In the genomic region with DNA sequence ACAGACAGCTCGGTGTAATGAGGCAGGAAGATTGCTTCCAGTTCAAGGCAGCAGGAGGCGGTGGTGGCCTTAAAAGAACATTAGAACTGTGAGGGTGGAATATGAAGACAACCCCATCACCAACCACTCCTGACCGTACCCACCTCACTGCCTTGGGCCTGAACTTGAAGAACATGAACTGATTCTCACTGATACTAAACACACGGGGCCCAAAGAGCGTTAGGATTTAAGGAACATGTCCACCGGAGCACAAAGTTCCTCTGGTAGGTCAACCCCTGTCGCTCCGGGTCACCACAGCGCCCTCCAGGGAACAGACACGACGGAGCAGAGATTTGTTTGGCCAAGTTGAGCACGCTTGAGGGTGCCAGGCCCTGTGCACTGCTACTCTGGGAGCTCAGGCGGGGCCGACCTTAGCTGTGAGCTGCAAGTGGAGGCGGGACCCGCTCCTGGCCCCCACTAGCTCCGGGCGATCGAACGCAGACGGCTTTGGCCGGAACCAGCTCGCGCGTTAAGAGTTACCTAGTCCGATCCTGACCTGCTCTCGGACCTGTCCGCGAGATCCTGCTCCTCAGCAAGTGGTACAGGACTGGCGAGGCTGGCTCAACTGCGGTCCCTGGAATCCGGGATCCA, we compare ENCODE assay signal across 8 mouse cellular contexts. TPM values are rescaled to one million over a fixed set of nuclear protein-coding genes. Genes with fewer than 3 reads are reported as not detected.
DNase-seq lines count a peak whose midpoint lies in the region.

No protein-coding gene starts in this region.

- DNase-seq in 3134 (ENCODE audit: extremely low read depth, insufficient read length, low spot score): peak; percentile 92
- DNase-seq in CD8-positive naive resting alpha-beta T cell, adult 2 months (ENCODE audit: low read depth in 2 of 2, low spot score in 2 of 2): peak; percentile 69 to 73
- DNase-seq in c-Kit-positive CD71-negative TER-119-negative erythroid progenitor cells, embryonic 14.5 days (ENCODE audit: low read depth): peak; percentile 63
- no peak for DNase-seq in heart, embryonic 10.5 days (ENCODE audit: low spot score)
- peak; percentile 81 for DNase-seq in kidney, postnatal 10 days
- DNase-seq in lung, postnatal 36 days: peak; percentile 87
- DNase-seq in spleen, adult 18-20 months: peak; percentile 55 to 70
- DNase-seq in c-Kit-positive CD71-positive TER-119-positive erythroid progenitor cells, embryonic 14.5 days (ENCODE audit: low spot score): no peak

- no peaks in the 10 kb centered on the region for H3K9me3 ChIP-seq in heart, embryonic 10.5 days

- H3K36me3 ChIP-seq in heart, embryonic 10.5 days: no peaks in the 10 kb centered on the region

- 1% methylated on average over 32 of the region's 32 CpGs for WGBS in heart, embryonic 10.5 days

- H3K27me3 ChIP-seq in heart, embryonic 10.5 days (ENCODE audit: insufficient read depth, poor library complexity, severe bottlenecking): no peaks in the 10 kb centered on the region

- H3K27ac ChIP-seq in heart, embryonic 10.5 days: peak overlapping the region; percentile 86

- peaks cover 16% of the 10 kb centered on the region for H3K4me1 ChIP-seq in heart, embryonic 10.5 days

- peak overlapping the region; percentile 81 for H3K4me3 ChIP-seq in heart, embryonic 10.5 days

RNA-seq across cellular contexts. Expression of gene Fam234a, which starts 0.5 kb away (rescaled TPM):
- polyA plus RNA-seq in heart, embryonic 10.5 days (2016; fragmentation: Nextera tagmentation; extraction: Ambion mirVana): 36.0 and 42.4 TPM in 2 replicates

RNA-seq across cellular contexts. Expression of gene Luc7l, which starts 9.1 kb away (rescaled TPM):
- polyA plus RNA-seq in heart, embryonic 10.5 days (2016; fragmentation: Nextera tagmentation; extraction: Ambion mirVana): 70.6 and 100 TPM in 2 replicates

RNA-seq across cellular contexts. Expression of gene Arhgdig, which starts 36.0 kb away (rescaled TPM):
- polyA plus RNA-seq in heart, embryonic 10.5 days (2016; fragmentation: Nextera tagmentation; extraction: Ambion mirVana): 8.2 and 10.0 TPM in 2 replicates

RNA-seq across cellular contexts. Expression of gene Rgs11, which starts 40.8 kb away (rescaled TPM):
- 4.2 and 5.3 TPM in 2 replicates for polyA plus RNA-seq in heart, embryonic 10.5 days (2016; fragmentation: Nextera tagmentation; extraction: Ambion mirVana)

RNA-seq across cellular contexts. Expression of gene Pdia2, which starts 44.7 kb away (rescaled TPM):
- 2.0 and 2.4 TPM in 2 replicates for polyA plus RNA-seq in heart, embryonic 10.5 days (2016; fragmentation: Nextera tagmentation; extraction: Ambion mirVana)

Comparison
In these comparisons a context has a peak if more than half of its experiments do, and no peak if none do; other contexts are left out.
1. DNase-seq: peak in 3134 (single experiment), CD8-positive naive resting alpha-beta T cell, adult 2 months (2 of 2), c-Kit-positive CD71-negative TER-119-negative erythroid progenitor cells, embryonic 14.5 days (single experiment), kidney, postnatal 10 days (single experiment), lung, postnatal 36 days (single experiment) and spleen, adult 18-20 months (2 of 2); none in heart, embryonic 10.5 days (single experiment) and c-Kit-positive CD71-positive TER-119-positive erythroid progenitor cells, embryonic 14.5 days (single experiment).